Mouse (Mus musculus): ENCODE measurements at regions not wholly inside any gene's neighbourhood (a gene's known extent, or its start where the extent isn't known, plus 50 kb on each side); places are given as distances from the start of the nearest gene placed in this dataset.

GRCm38 (mm10) chr9:101424974-101425670, 173.5 kb upstream of the Ppp2r3a start:
- Histone ChIP-seq H3K9me3 (ENCODE audit: control insufficient read depth) (no peaks in the 10 kb centered on the region), H3K4me1 (replicated peaks; ENCODE audit: control insufficient read depth, insufficient read depth, low read length) (no peaks in the 10 kb centered on the region), H3K27ac (ENCODE audit: low read depth, low read length) (no peak overlapping the region), H3K36me3 (ENCODE audit: control insufficient read depth, insufficient read depth) (no peaks in the 10 kb centered on the region), H3K9ac (ENCODE audit: low read depth, low read length) (no peak overlapping the region), H3K4me3 (ENCODE audit: low read depth, low read length) (no peak overlapping the region), H3K4me2 (replicated peaks; ENCODE audit: low read depth) (no peak overlapping the region), H3K27me3 (replicated peaks; ENCODE audit: control insufficient read depth, insufficient read depth, low read length) (no peaks in the 10 kb centered on the region)
- whole genome bisulfite sequencing: 56% methylated on average over 12 of the region's 12 CpGs
- TF ChIP-seq CTCF (IDR thresholded peaks at IDR 0.05; ENCODE audit: low read depth): 0 out of 2 replicates have a peak, but pooled peaks have one; percentile 4
- no peak for ATAC-seq

- Histone ChIP-seq H3K4me2 (replicated peaks; ENCODE audit: low read depth) (no peak overlapping the region), H3K4me1 (replicated peaks; ENCODE audit: control insufficient read depth, insufficient read depth, low read length) (no peaks in the 10 kb centered on the region), H3K36me3 (ENCODE audit: control insufficient read depth, insufficient read depth) (no peaks in the 10 kb centered on the region), H3K27ac (ENCODE audit: low read depth, low read length) (no peak overlapping the region), H3K4me3 (ENCODE audit: low read depth, low read length) (no peak overlapping the region), H3K9ac (ENCODE audit: low read depth, low read length) (no peak overlapping the region), H3K9me3 (ENCODE audit: control insufficient read depth) (no peaks in the 10 kb centered on the region), H3K27me3 (replicated peaks; ENCODE audit: control insufficient read depth, insufficient read depth, low read length) (no peaks in the 10 kb centered on the region)
- WGBS: 90% methylated on average over 5 of the region's 5 CpGs
- TF ChIP-seq CTCF (IDR thresholded peaks at IDR 0.05; ENCODE audit: low read depth): no peak
- ATAC-seq: no peak
These were observed 171.4 kb upstream of the Ppp2r3a start for GRCm38 (mm10) chr9:101423041-101423440.

- H3K4me3 ChIP-seq (ENCODE audit: low read depth, low read length): no peak overlapping the region
- no peak overlapping the region for H3K9ac ChIP-seq (ENCODE audit: low read depth, low read length)
- H3K9me3 ChIP-seq (ENCODE audit: control insufficient read depth): no peaks in the 10 kb centered on the region
- no peak overlapping the region for H3K4me2 ChIP-seq (replicated peaks; ENCODE audit: low read depth)
- TF ChIP-seq CTCF (IDR thresholded peaks at IDR 0.05; ENCODE audit: low read depth): no peak
- H3K36me3 ChIP-seq (ENCODE audit: control insufficient read depth, insufficient read depth): no peaks in the 10 kb centered on the region
- H3K4me1 ChIP-seq (replicated peaks; ENCODE audit: control insufficient read depth, insufficient read depth, low read length): no peaks in the 10 kb centered on the region
- WGBS: 57% methylated on average over 11 of the region's 11 CpGs
- no peak overlapping the region for H3K27ac ChIP-seq (ENCODE audit: low read depth, low read length)
- H3K27me3 ChIP-seq (replicated peaks; ENCODE audit: control insufficient read depth, insufficient read depth, low read length): no peaks in the 10 kb centered on the region
- no peak for ATAC-seq
These were observed 170.4 kb upstream of the Ppp2r3a start for GRCm38 (mm10) chr9:101422006-101422405.

GRCm38 (mm10) chr9:101421136-101421535, 169.5 kb upstream of the Ppp2r3a start:
- H3K4me3 ChIP-seq (ENCODE audit: low read depth, low read length): no peak overlapping the region
- no peak for TF ChIP-seq CTCF (IDR thresholded peaks at IDR 0.05; ENCODE audit: low read depth)
- no peaks in the 10 kb centered on the region for H3K4me1 ChIP-seq (replicated peaks; ENCODE audit: control insufficient read depth, insufficient read depth, low read length)
- WGBS: 89% methylated on average over 7 of the region's 7 CpGs
- H3K9ac ChIP-seq (ENCODE audit: low read depth, low read length): no peak overlapping the region
- no peaks in the 10 kb centered on the region for H3K27me3 ChIP-seq (replicated peaks; ENCODE audit: control insufficient read depth, insufficient read depth, low read length)
- no peak for ATAC-seq
- no peak overlapping the region for H3K4me2 ChIP-seq (replicated peaks; ENCODE audit: low read depth)
- no peak overlapping the region for H3K27ac ChIP-seq (ENCODE audit: low read depth, low read length)
- H3K9me3 ChIP-seq (ENCODE audit: control insufficient read depth): no peaks in the 10 kb centered on the region
- no peaks in the 10 kb centered on the region for H3K36me3 ChIP-seq (ENCODE audit: control insufficient read depth, insufficient read depth)

- H3K27me3 ChIP-seq (replicated peaks; ENCODE audit: control insufficient read depth, insufficient read depth, low read length): no peaks in the 10 kb centered on the region
- no peak overlapping the region for H3K4me2 ChIP-seq (replicated peaks; ENCODE audit: low read depth)
- TF ChIP-seq CTCF (IDR thresholded peaks at IDR 0.05; ENCODE audit: low read depth): no peak
- no peak overlapping the region for H3K9ac ChIP-seq (ENCODE audit: low read depth, low read length)
- H3K36me3 ChIP-seq (ENCODE audit: control insufficient read depth, insufficient read depth): no peaks in the 10 kb centered on the region
- no peak overlapping the region for H3K27ac ChIP-seq (ENCODE audit: low read depth, low read length)
- no peaks in the 10 kb centered on the region for H3K9me3 ChIP-seq (ENCODE audit: control insufficient read depth)
- no peak for ATAC-seq
- 91% methylated on average over 4 of the region's 4 CpGs for WGBS
- no peaks in the 10 kb centered on the region for H3K4me1 ChIP-seq (replicated peaks; ENCODE audit: control insufficient read depth, insufficient read depth, low read length)
- no peak overlapping the region for H3K4me3 ChIP-seq (ENCODE audit: low read depth, low read length)
These were observed 168.6 kb upstream of the Ppp2r3a start for GRCm38 (mm10) chr9:101420181-101420580.

GRCm38 (mm10) chr9:101417660-101418059, 166.1 kb upstream of the Ppp2r3a start:
- no peak overlapping the region for H3K4me3 ChIP-seq (ENCODE audit: low read depth, low read length)
- ATAC-seq: no peak

More at GRCm38 (mm10) chr9:101417660-101418059, 166.1 kb upstream of the Ppp2r3a start:
- WGBS: 91% methylated on average over 2 of the region's 2 CpGs
- no peaks in the 10 kb centered on the region for H3K9me3 ChIP-seq (ENCODE audit: control insufficient read depth)
- H3K27ac ChIP-seq (ENCODE audit: low read depth, low read length): no peak overlapping the region
- H3K27me3 ChIP-seq (replicated peaks; ENCODE audit: control insufficient read depth, insufficient read depth, low read length): no peaks in the 10 kb centered on the region
- no peak overlapping the region for H3K4me2 ChIP-seq (replicated peaks; ENCODE audit: low read depth)
- no peak for TF ChIP-seq CTCF (IDR thresholded peaks at IDR 0.05; ENCODE audit: low read depth)
- no peaks in the 10 kb centered on the region for H3K36me3 ChIP-seq (ENCODE audit: control insufficient read depth, insufficient read depth)
- H3K4me1 ChIP-seq (replicated peaks; ENCODE audit: control insufficient read depth, insufficient read depth, low read length): no peaks in the 10 kb centered on the region
- no peak overlapping the region for H3K9ac ChIP-seq (ENCODE audit: low read depth, low read length)

All from intestine, postnatal 0 days (tissue).